ENCODE assay signal across 8 mouse cellular contexts in genomic region chr5:4104341-4105040, GRCm38 (mm10). TPM values are rescaled to one million over a fixed set of nuclear protein-coding genes. Genes with fewer than 3 reads are reported as not detected.
DNase-seq lines count a peak whose midpoint lies in the region; ATAC-seq and TF ChIP-seq lines count a peak whose summit lies in the region.

TSS of gene Cyp51 (minus strand) at chr5:4104746.

- DNase-seq in MEL-GATA-1-ER (ENCODE audit: extremely low read depth, low read depth): peak; percentile 80
- peak; percentile 89 for DNase-seq in cerebellum, adult 8-10 months
- peak; percentile 93 for DNase-seq in hindbrain, embryonic 10.5 days (ENCODE audit: low spot score)
- DNase-seq in layer of hippocampus, adult 9-11 months: peak; percentile 94
- peak; percentile 95 for DNase-seq in lung, postnatal 0 days (ENCODE audit: low spot score)
- DNase-seq in ovary, postnatal 14 days (ENCODE audit: low spot score): peak; percentile 82
- DNase-seq in thymus, postnatal 14 days: peak; percentile 90

- no peaks in the 10 kb centered on the region for H3K27me3 ChIP-seq in hindbrain, embryonic 10.5 days (ENCODE audit: insufficient read depth, poor library complexity, severe bottlenecking)
- no peaks in the 10 kb centered on the region for H3K27me3 ChIP-seq in lung, postnatal 0 days (replicated peaks; ENCODE audit: insufficient read depth, low read length)

- peak; percentile 95 for ATAC-seq in frontal cortex, adult (ENCODE audit: low TSS enrichment)
- peak; percentile 98 for ATAC-seq in lung, postnatal 0 days

- peak within 1 kb of the TSS; percentile 46 for H3K9ac ChIP-seq in lung, postnatal 0 days (replicated peaks; ENCODE audit: low read depth)

- H3K27ac ChIP-seq in hindbrain, embryonic 10.5 days: peak within 1 kb of the TSS; percentile 98
- peak within 1 kb of the TSS; percentile 72 for H3K27ac ChIP-seq in lung, postnatal 0 days (ENCODE audit: low read length)

- H3K36me3 ChIP-seq in hindbrain, embryonic 10.5 days: peaks cover 33% of the 10 kb centered on the region
- peaks cover 9% of the 10 kb centered on the region for H3K36me3 ChIP-seq in lung, postnatal 0 days (ENCODE audit: insufficient read depth, low read length)

- H3K4me3 ChIP-seq in hindbrain, embryonic 10.5 days: peak within 1 kb of the TSS; percentile 97
- H3K4me3 ChIP-seq in lung, postnatal 0 days (ENCODE audit: low read depth, low read length): peak within 1 kb of the TSS; percentile 84

- TF ChIP-seq CTCF in lung, postnatal 0 days (IDR thresholded peaks at IDR 0.05): no peak

- H3K4me2 ChIP-seq in lung, postnatal 0 days (replicated peaks; ENCODE audit: low read depth, low read length): peak within 1 kb of the TSS; percentile 98

- peaks cover 4% of the 10 kb centered on the region; the same call in 1 of the 2 replicates for H3K9me3 ChIP-seq in hindbrain, embryonic 10.5 days
- H3K9me3 ChIP-seq in lung, postnatal 0 days (ENCODE audit: low read length): no peaks in the 10 kb centered on the region

- under 1% methylated on average over 59 of the region's 59 CpGs for WGBS in hindbrain, embryonic 10.5 days
- WGBS in lung, postnatal 0 days: under 1% methylated on average over 59 of the region's 59 CpGs

- no peak; the same call in 1 of the 2 replicates for TF ChIP-seq EP300 in lung, postnatal 0 days (IDR thresholded peaks at IDR 0.05)

- peaks cover 23% of the 10 kb centered on the region for H3K4me1 ChIP-seq in hindbrain, embryonic 10.5 days (replicated peaks)
- H3K4me1 ChIP-seq in lung, postnatal 0 days (ENCODE audit: insufficient read depth, low read depth, low read length): peaks cover 11% of the 10 kb centered on the region; the same call in 1 of the 2 replicates

RNA-seq across cellular contexts. Expression of gene Cyp51, which starts in this region (rescaled TPM):
- polyA plus RNA-seq in hindbrain, embryonic 10.5 days (2016; fragmentation: Nextera tagmentation; extraction: Ambion mirVana): 115 and 131 TPM in 2 replicates
- 34.9 and 38.5 TPM in 2 replicates for polyA plus RNA-seq in lung, postnatal 0 days (2015; fragmentation: Nextera tagmentation; extraction: Ambion mirVana)

Comparison
In these comparisons a context has a peak if more than half of its experiments do, and no peak if none do; other contexts are left out.
1. Peak in every context shown above with its lines: DNase-seq, ATAC-seq, H3K4me3 ChIP-seq and H3K27ac ChIP-seq.